Mouse (Mus musculus) heart, adult 2 months (tissue): Measurements from ENCODE around the gene Tacc2. TPM values are rescaled to one million over a fixed set of nuclear protein-coding genes. Genes with fewer than 3 reads are reported as not detected.

ENCODE experiments used
- DNase-seq, 2 experiments: peaks; one replicate each; pipeline ENCODE4 v3.0.0; 2021
- H3K27ac ChIP-seq: fragments of 200-600 bp; 2 replicates; pipeline ENCODE4 v1.8.1; 2022
- H3K27me3 ChIP-seq: fragments of 200-500 bp; 2 replicates; pipeline ENCODE4 v1.6.1; 2012; ENCODE audit warnings: mild to moderate bottlenecking, low read length, inconsistent platforms, mixed read lengths; ENCODE audit not compliant: control insufficient read depth, insufficient read depth
- H3K36me3 ChIP-seq: fragments of 200-500 bp; 2 replicates; pipeline ENCODE4 v1.6.1; 2012; ENCODE audit warnings: low read length, inconsistent platforms; ENCODE audit not compliant: control insufficient read depth, insufficient read depth
- H3K4me1 ChIP-seq: fragments of 200-500 bp; 2 replicates; pipeline ENCODE4 v1.6.1; 2011; ENCODE audit warnings: low read length; ENCODE audit not compliant: control insufficient read depth, insufficient read depth
- H3K4me3 ChIP-seq: fragments of 200-600 bp; 2 replicates; pipeline ENCODE4 v1.8.1; 2022
- H3K79me2 ChIP-seq: fragments of 200-500 bp; replicated peaks from 2 replicates; pipeline ENCODE4 v1.6.1; 2012; ENCODE audit warnings: mild to moderate bottlenecking, inconsistent platforms, low read length, moderate library complexity, mixed read lengths; ENCODE audit not compliant: control insufficient read depth, insufficient read depth
- H3K9ac ChIP-seq: fragments of 200-500 bp; 2 replicates; pipeline ENCODE4 v1.6.1; 2012; ENCODE audit warnings: low read depth, mild to moderate bottlenecking, control low read depth, inconsistent platforms, low read length, mixed read lengths
- CTCF ChIP-seq: fragments of 200-600 bp; IDR thresholded peaks from 2 replicates; pipeline ENCODE4 v1.8.1; 2022; ENCODE audit warnings: antibody characterized with exemption, mild to moderate bottlenecking, moderate library complexity
- EP300 ChIP-seq: fragments of 200-500 bp; IDR thresholded peaks from 2 replicates; pipeline ENCODE4 v1.6.1; 2011; ENCODE audit warnings: low read depth, low read length, control low read depth; ENCODE audit not compliant: insufficient read depth
- POLR2A ChIP-seq: fragments of 200-500 bp; IDR thresholded peaks from 2 replicates; pipeline ENCODE4 v1.6.1; 2011; ENCODE audit warnings: mild to moderate bottlenecking, low read depth, low read length, control low read depth; ENCODE audit not compliant: insufficient read depth
- WGBS: fragments of 180-500 bp; shearing (Covaris S2); methylation state at CpG from one replicate; pipeline ENCODE4 v1.1.7; 2018; 5-methylcytosine and 5-hydroxymethylcytosine counted together
- intact Hi-C: fragments of 180-260 bp; cut with DNase I; formaldehyde crosslinking; loops from one replicate; pipeline ENCODE4 v1.15.1; 2025
- polyA plus RNA-seq: library from polyadenylated mRNA; depleted of rRNA; stranded (reverse); fragments of >200 nt; gene quantifications from 2 replicates; pipeline ENCODE4 v1.2.3, GENCODE M21; 2012
- total RNA-seq, 2 experiments: library from RNA; stranded (reverse); gene quantifications; 2 replicates each; pipeline ENCODE4 v1.2.3; 2021

Gene Tacc2
- total and polyA plus RNA-seq, 3 experiments = 117 to 480 (median 339) TPM

GRCm38 (mm10) chr7:130659129-130659528 lies 81.9 kb downstream of the Tacc2 start:
- TF ChIP-seq CTCF (no peak), EP300 (no peak), POLR2A (no peak)
- intact Hi-C loops = no loop called here
- Histone ChIP-seq H3K36me3 (peaks cover 26% of the 10 kb centered on the region), H3K9ac (no peak overlapping the region), H3K27ac (peak overlapping the region; percentile 81; the same call in 1 of the 2 replicates), H3K4me3 (no peak overlapping the region), H3K27me3 (no peaks in the 10 kb centered on the region), H3K4me1 (peaks cover 46% of the 10 kb centered on the region), H3K79me2 (no peaks in the 10 kb centered on the region; the same call in 1 of the 2 replicates)
- no peak for DNase-seq
- WGBS = 80% methylated on average over 5 of the region's 5 CpGs

GRCm38 (mm10) chr7:130662250-130662649 lies 85.0 kb downstream of the Tacc2 start:
- Histone ChIP-seq H3K79me2 (no peaks in the 10 kb centered on the region; the same call in 1 of the 2 replicates), H3K27ac (peak overlapping the region; percentile 45), H3K27me3 (no peaks in the 10 kb centered on the region), H3K9ac (no peak overlapping the region), H3K4me1 (peaks cover 25% of the 10 kb centered on the region), H3K36me3 (peaks cover 10% of the 10 kb centered on the region), H3K4me3 (no peak overlapping the region)
- no peak for DNase-seq
- intact Hi-C loops = no loop called here
- 63% methylated on average over 5 of the region's 5 CpGs for WGBS
- TF ChIP-seq POLR2A (no peak), EP300 (no peak), CTCF (no peak)

GRCm38 (mm10) chr7:130662869-130663268 lies 85.6 kb downstream of the Tacc2 start:
- Histone ChIP-seq H3K27ac (no peak overlapping the region; the same call in 1 of the 2 replicates), H3K27me3 (no peaks in the 10 kb centered on the region), H3K36me3 (peaks cover 7% of the 10 kb centered on the region), H3K79me2 (no peaks in the 10 kb centered on the region; the same call in 1 of the 2 replicates), H3K4me1 (peaks cover 21% of the 10 kb centered on the region), H3K4me3 (no peak overlapping the region), H3K9ac (no peak overlapping the region)
- WGBS = 38% methylated on average over 4 of the region's 4 CpGs
- DNase-seq = no peak
- intact Hi-C loops = no loop called here
- TF ChIP-seq POLR2A = no peak
- TF ChIP-seq EP300 = no peak
- no peak for TF ChIP-seq CTCF

GRCm38 (mm10) chr7:130664037-130664436 lies 86.8 kb downstream of the Tacc2 start:
- Histone ChIP-seq H3K79me2 (no peaks in the 10 kb centered on the region; the same call in 1 of the 2 replicates), H3K27me3 (no peaks in the 10 kb centered on the region), H3K27ac (peak overlapping the region; percentile 33), H3K4me3 (no peak overlapping the region), H3K9ac (no peak overlapping the region), H3K36me3 (peaks cover 7% of the 10 kb centered on the region; the same call in 1 of the 2 replicates), H3K4me1 (peaks cover 20% of the 10 kb centered on the region)
- intact Hi-C loops = no loop called here
- no peak for DNase-seq
- no peak for TF ChIP-seq CTCF
- no peak for TF ChIP-seq POLR2A
- no peak for TF ChIP-seq EP300
- WGBS = 68% methylated on average over 5 of the region's 5 CpGs

GRCm38 (mm10) chr7:130664629-130665028 lies 87.4 kb downstream of the Tacc2 start:
- H3K4me1 ChIP-seq = peaks cover 25% of the 10 kb centered on the region
- H3K9ac ChIP-seq = no peak overlapping the region
- no peaks in the 10 kb centered on the region; the same call in 1 of the 2 replicates for H3K79me2 ChIP-seq
- WGBS = 93% methylated on average over 5 of the region's 5 CpGs
- intact Hi-C loops = no loop called here
- H3K27ac ChIP-seq = peak overlapping the region; percentile 33
- peaks cover 12% of the 10 kb centered on the region for H3K36me3 ChIP-seq
- DNase-seq = no peak
- TF ChIP-seq POLR2A (no peak), CTCF (peak; percentile 47)
- no peaks in the 10 kb centered on the region for H3K27me3 ChIP-seq
- no peak overlapping the region for H3K4me3 ChIP-seq

- DNase-seq = no peak
- TF ChIP-seq CTCF = no peak
- no peak for TF ChIP-seq EP300
- TF ChIP-seq POLR2A = no peak
- no peak overlapping the region for H3K27ac ChIP-seq
- no peaks in the 10 kb centered on the region; the same call in 1 of the 2 replicates for H3K79me2 ChIP-seq
- no peak overlapping the region for H3K9ac ChIP-seq
- 91% methylated on average over 9 of the region's 9 CpGs for WGBS
- intact Hi-C loops = no loop called here
- no peaks in the 10 kb centered on the region for H3K27me3 ChIP-seq
- H3K36me3 ChIP-seq = peaks cover 15% of the 10 kb centered on the region
- peaks cover 27% of the 10 kb centered on the region for H3K4me1 ChIP-seq
- H3K4me3 ChIP-seq = no peak overlapping the region
Measured at GRCm38 (mm10) chr7:130665358-130665757, 88.1 kb downstream of the Tacc2 start.
